Mouse (Mus musculus): ENCODE results near the gene Ebf4. TPM values are rescaled to one million over a fixed set of nuclear protein-coding genes. Genes with fewer than 3 reads are reported as not detected.

The Ebf4 gene
- total and polyA plus RNA-seq, 3 experiments, result 0.37 to 1.0 (median 0.41) TPM

DNA sequence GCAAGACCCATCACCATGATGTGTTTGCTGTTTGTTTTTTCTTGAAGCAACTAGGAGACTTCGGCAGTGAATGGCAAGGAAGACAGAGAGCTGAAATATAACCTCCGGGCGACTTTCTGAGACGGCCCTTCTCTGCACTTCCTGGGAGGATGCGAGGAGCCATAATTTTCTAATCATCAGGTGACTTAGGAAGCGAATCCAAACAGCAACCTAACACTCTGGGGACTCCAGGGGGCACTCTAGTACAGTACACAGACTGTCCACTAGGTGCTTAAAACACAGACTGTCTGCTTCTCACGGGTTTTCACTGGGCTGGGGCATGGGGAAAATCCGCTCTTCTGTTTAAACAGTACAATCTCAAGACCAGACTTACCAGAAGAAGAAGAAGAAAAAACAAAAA lies 3.5 kb upstream of the Ebf4 start:
- no peak overlapping the region for H3K9ac ChIP-seq (ENCODE audit: low read depth, low read length)
- TF ChIP-seq EP300 (IDR thresholded peaks at IDR 0.05; ENCODE audit: insufficient read depth, low read depth, low read length), result no peak
- peak; percentile 93 for TF ChIP-seq CTCF (IDR thresholded peaks at IDR 0.05)
- H3K36me3 ChIP-seq (ENCODE audit: control insufficient read depth, insufficient read depth, low read length), result no peaks in the 10 kb centered on the region
- intact Hi-C loops (cut with DNase I), result loop anchor here (1.0 kb wide), 2 partner anchors 71 to 120 kb away; no protein-coding TSS in a partner anchor
- H3K4me3 ChIP-seq, result no peak overlapping the region
- peak; percentile 54 for DNase-seq
- no peaks in the 10 kb centered on the region for H3K79me2 ChIP-seq (replicated peaks; ENCODE audit: control insufficient read depth, insufficient read depth, low read length)
- H3K4me1 ChIP-seq (ENCODE audit: control insufficient read depth, insufficient read depth, low read length), result peaks cover 5% of the 10 kb centered on the region
- WGBS, result 10% methylated on average over 8 of the region's 8 CpGs
- no peak overlapping the region for H3K27ac ChIP-seq
- peaks cover 8% of the 10 kb centered on the region for H3K27me3 ChIP-seq (ENCODE audit: control insufficient read depth, insufficient read depth, low read length)

DNA sequence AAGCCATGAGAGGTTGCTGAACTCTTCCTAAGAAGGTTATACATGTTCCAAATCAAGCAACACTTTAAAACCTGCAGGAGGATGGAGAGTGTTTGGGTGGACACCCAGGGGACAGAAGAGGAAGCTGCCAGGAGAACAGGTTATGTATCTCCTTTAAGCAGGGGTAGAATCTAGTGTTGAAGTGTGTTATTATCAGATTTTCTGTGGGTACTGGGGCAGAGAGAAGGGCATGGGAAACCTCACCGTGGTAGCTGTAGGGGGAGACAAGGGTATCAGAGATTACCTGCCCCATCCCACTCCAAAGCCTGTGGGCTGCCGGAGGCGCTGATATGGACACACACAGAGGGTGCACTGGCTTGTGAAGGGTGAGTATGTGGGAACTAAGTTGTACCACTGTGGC lies 2.0 kb upstream of the Ebf4 start:
- intact Hi-C loops (cut with DNase I), result no loop called here
- Histone ChIP-seq H3K27me3 (ENCODE audit: control insufficient read depth, insufficient read depth, low read length) (peaks cover 8% of the 10 kb centered on the region), H3K27ac (no peak overlapping the region)

DNA sequence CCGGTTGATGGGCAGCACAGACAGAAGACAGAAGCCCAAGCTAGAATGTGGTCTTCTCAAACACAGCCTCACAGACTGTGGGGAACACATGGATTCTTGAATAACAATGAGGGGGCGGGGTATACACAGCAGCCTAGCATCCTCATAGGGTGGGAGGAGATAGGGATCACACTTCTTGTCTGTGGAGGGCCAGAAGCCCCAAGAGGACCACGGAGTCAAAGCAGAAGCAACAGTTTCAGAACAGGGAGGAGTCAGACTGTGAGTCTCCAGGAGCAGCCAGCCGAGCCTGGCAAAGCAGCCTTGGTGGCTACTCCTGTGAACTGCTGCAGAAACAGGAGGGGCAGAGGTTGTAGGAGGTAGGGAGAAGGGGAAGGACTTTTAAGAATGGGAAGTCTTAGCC lies 1.5 kb upstream of the Ebf4 start:
- TF ChIP-seq CTCF (IDR thresholded peaks at IDR 0.05) (no peak), POLR2A (IDR thresholded peaks at IDR 0.05; ENCODE audit: insufficient read depth, low read depth, low read length) (no peak), EP300 (IDR thresholded peaks at IDR 0.05; ENCODE audit: insufficient read depth, low read depth, low read length) (no peak)
- H3K79me2 ChIP-seq (replicated peaks; ENCODE audit: control insufficient read depth, insufficient read depth, low read length), result no peaks in the 10 kb centered on the region
- no peak overlapping the region for H3K4me3 ChIP-seq
- intact Hi-C loops (cut with DNase I), result no loop called here
- 12% methylated on average over 4 of the region's 4 CpGs for WGBS
- peak in 1 of 2 experiments; percentile 22 for DNase-seq
- no peak overlapping the region for H3K9ac ChIP-seq (ENCODE audit: low read depth, low read length)
- no peak overlapping the region for H3K27ac ChIP-seq
- H3K36me3 ChIP-seq (ENCODE audit: control insufficient read depth, insufficient read depth, low read length), result no peaks in the 10 kb centered on the region
- H3K27me3 ChIP-seq (ENCODE audit: control insufficient read depth, insufficient read depth, low read length), result peaks cover 8% of the 10 kb centered on the region
- H3K4me1 ChIP-seq (ENCODE audit: control insufficient read depth, insufficient read depth, low read length), result peaks cover 5% of the 10 kb centered on the region

More for the DNA sequence above, 2.0 kb upstream of the Ebf4 start:
- Histone ChIP-seq H3K9ac (ENCODE audit: low read depth, low read length) (no peak overlapping the region), H3K36me3 (ENCODE audit: control insufficient read depth, insufficient read depth, low read length) (no peaks in the 10 kb centered on the region), H3K79me2 (replicated peaks; ENCODE audit: control insufficient read depth, insufficient read depth, low read length) (no peaks in the 10 kb centered on the region), H3K4me1 (ENCODE audit: control insufficient read depth, insufficient read depth, low read length) (peaks cover 5% of the 10 kb centered on the region), H3K4me3 (no peak overlapping the region)
- no peak for TF ChIP-seq EP300 (IDR thresholded peaks at IDR 0.05; ENCODE audit: insufficient read depth, low read depth, low read length)
- DNase-seq, result no peak
- 70% methylated on average over 3 of the region's 3 CpGs for WGBS

DNA sequence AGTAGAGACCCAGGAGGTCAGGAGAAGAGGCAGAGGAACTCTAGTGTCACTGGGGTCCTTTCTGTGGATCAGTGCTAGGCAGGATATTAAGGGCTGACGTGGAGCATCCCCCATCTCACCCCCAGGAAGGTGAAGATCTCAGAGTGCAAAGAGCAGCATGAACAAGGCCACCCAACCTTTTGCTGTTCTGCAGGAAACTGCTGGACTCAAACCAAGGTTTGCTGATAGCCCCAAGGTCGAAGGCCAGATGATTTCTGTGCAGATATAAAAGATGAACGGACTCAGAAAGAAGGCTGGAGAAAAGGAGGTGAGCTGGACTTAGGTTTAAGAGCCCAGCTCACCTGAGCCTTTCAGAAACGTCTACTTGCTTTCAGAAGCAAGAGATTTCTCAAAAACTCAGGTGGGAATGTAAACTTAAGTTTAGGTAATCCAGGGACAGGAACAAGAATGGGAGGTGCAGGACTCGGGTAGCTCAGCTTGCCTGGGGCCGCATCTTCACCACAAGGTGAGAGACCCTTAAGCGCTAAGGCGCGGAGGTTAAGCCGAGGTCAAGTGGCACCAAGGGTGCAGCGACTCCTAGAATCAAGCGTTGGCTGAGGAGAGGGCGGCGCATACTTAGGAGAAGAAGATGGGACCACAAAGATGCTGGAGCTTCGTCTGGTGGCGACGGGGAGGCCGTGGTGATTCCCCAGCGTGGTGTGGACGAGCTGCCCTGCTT lies 592 bp upstream of the Ebf4 start:
- H3K4me1 ChIP-seq (ENCODE audit: control insufficient read depth, insufficient read depth, low read length), result peaks cover 5% of the 10 kb centered on the region
- no peaks in the 10 kb centered on the region for H3K79me2 ChIP-seq (replicated peaks; ENCODE audit: control insufficient read depth, insufficient read depth, low read length)
- intact Hi-C loops (cut with DNase I), result no loop called here
- TF ChIP-seq CTCF (IDR thresholded peaks at IDR 0.05) (no peak), POLR2A (IDR thresholded peaks at IDR 0.05; ENCODE audit: insufficient read depth, low read depth, low read length) (no peak), EP300 (IDR thresholded peaks at IDR 0.05; ENCODE audit: insufficient read depth, low read depth, low read length) (no peak)
- H3K36me3 ChIP-seq (ENCODE audit: control insufficient read depth, insufficient read depth, low read length), result no peaks in the 10 kb centered on the region
- WGBS, result 18% methylated on average over 20 of the region's 20 CpGs
- peak overlapping the region; percentile 52 for H3K4me3 ChIP-seq
- H3K27ac ChIP-seq, result peak overlapping the region; percentile 49; the same call in 1 of the 2 replicates
- H3K9ac ChIP-seq (ENCODE audit: low read depth, low read length), result peak overlapping the region; percentile 90
- H3K27me3 ChIP-seq (ENCODE audit: control insufficient read depth, insufficient read depth, low read length), result peaks cover 8% of the 10 kb centered on the region
- DNase-seq, result no peak

DNA sequence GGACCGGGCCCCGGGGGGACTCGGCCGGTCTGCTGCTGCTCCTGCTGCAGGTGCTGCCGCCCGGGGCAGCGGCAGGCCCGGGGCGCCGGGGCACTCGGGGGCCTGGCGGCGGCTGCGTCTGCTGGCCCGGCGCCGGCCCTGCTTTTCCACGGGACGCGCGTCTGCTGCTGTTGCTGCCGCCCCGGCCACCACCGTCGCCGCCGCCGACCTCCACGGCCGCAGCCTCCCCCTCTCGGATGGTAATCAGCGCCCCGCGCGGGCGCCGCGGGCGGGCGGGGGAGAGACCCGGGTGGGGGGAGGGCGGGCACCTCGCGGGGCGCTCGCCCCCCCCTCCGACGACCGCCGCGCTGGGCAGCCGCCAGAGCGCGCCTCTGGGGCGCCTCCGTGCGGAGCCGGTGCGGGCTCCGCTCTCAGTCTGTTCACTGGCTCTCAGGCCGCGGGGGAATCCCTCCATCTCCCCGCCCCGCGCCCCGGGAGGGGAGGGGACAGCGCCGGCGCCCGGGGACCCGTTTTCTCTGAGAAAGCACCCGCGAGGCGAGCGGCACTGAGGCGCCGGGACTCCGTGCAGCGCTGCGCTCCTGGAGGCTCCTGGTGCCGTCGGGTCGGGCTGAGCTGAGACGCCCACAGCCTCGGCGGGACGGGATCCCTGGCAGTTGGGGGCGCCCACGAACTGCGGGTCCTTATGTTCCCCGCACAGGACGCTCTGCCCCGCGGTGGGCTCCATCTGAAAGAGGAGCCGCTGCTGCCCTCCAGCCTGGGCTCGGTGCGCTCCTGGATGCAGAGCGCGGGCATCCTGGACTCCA lies 563 bp downstream of the Ebf4 start:
- intact Hi-C loops (cut with DNase I), result loop anchor here (1.0 kb wide), 1 partner anchor 21 kb away; the partner anchor contains the start of gene Nop56
- H3K27me3 ChIP-seq (ENCODE audit: control insufficient read depth, insufficient read depth, low read length), result peaks cover 8% of the 10 kb centered on the region
- TF ChIP-seq POLR2A (IDR thresholded peaks at IDR 0.05; ENCODE audit: insufficient read depth, low read depth, low read length) (no peak), EP300 (IDR thresholded peaks at IDR 0.05; ENCODE audit: insufficient read depth, low read depth, low read length) (no peak), CTCF (IDR thresholded peaks at IDR 0.05) (peak; percentile 38)
- H3K9ac ChIP-seq (ENCODE audit: low read depth, low read length), result peak overlapping the region; percentile 90
- no peaks in the 10 kb centered on the region for H3K79me2 ChIP-seq (replicated peaks; ENCODE audit: control insufficient read depth, insufficient read depth, low read length)
- peak overlapping the region; percentile 56 for H3K4me3 ChIP-seq
- H3K4me1 ChIP-seq (ENCODE audit: control insufficient read depth, insufficient read depth, low read length), result peaks cover 5% of the 10 kb centered on the region
- WGBS, result under 1% methylated on average over 82 of the region's 99 CpGs
- no peak overlapping the region for H3K27ac ChIP-seq
- DNase-seq, result peak; percentile 66 to 72
- no peaks in the 10 kb centered on the region for H3K36me3 ChIP-seq (ENCODE audit: control insufficient read depth, insufficient read depth, low read length)

All from heart, adult 2 months (tissue).